ENCODE assay signal across 21 mouse cellular contexts in genomic region chr10:63781948-63782347, GRCm38 (mm10).
DNase-seq lines count a peak whose midpoint lies in the region; ATAC-seq and TF ChIP-seq lines count a peak whose summit lies in the region.
"Had no signal": no experiment of that assay in that cellular context is flagged by ENCODE, and none has a peak within 500 bp of the region (broad histone marks: within the 10 kb centered on the region; RNA-seq: fewer than 3 reads in every experiment).

No protein-coding gene starts in this region.

- no peaks in the 10 kb centered on the region for H3K4me1 ChIP-seq in midbrain, postnatal 0 days (ENCODE audit: insufficient read depth, low read length)
- H3K4me1 ChIP-seq in midbrain, embryonic 13.5 days (replicated peaks), result no peaks in the 10 kb centered on the region
- H3K4me1 ChIP-seq: embryonic facial prominence, embryonic 15.5 days; forebrain, embryonic 10.5 days; heart, embryonic 10.5 days had no signal

- TF ChIP-seq CTCF in midbrain, postnatal 0 days (IDR thresholded peaks at IDR 0.05), result no peak

- H3ac ChIP-seq in myocyte (ENCODE audit: control insufficient read depth, insufficient read length), result no peak overlapping the region

- no peak overlapping the region for H3K27ac ChIP-seq in midbrain, postnatal 0 days (ENCODE audit: low read depth, low read length)
- no peak overlapping the region for H3K27ac ChIP-seq in midbrain, embryonic 13.5 days
- H3K27ac ChIP-seq: embryonic facial prominence, embryonic 15.5 days; forebrain, embryonic 10.5 days; heart, embryonic 10.5 days; macrophage; stomach, postnatal 0 days had no signal

- H3K9ac ChIP-seq in midbrain, postnatal 0 days (replicated peaks; ENCODE audit: low read length, poor library complexity, severe bottlenecking), result no peak overlapping the region
- no peak overlapping the region for H3K9ac ChIP-seq in midbrain, embryonic 13.5 days (replicated peaks)
- H3K9ac ChIP-seq: embryonic facial prominence, embryonic 15.5 days had no signal

- no peaks in the 10 kb centered on the region for H3K36me3 ChIP-seq in midbrain, postnatal 0 days (ENCODE audit: insufficient read depth, low read length)
- H3K36me3 ChIP-seq in midbrain, embryonic 13.5 days, result no peaks in the 10 kb centered on the region
- H3K36me3 ChIP-seq in myocyte (ENCODE audit: control insufficient read depth, insufficient read depth), result no peaks in the 10 kb centered on the region
- H3K36me3 ChIP-seq: embryonic facial prominence, embryonic 15.5 days; forebrain, embryonic 10.5 days; heart, embryonic 10.5 days had no signal

- no peaks in the 10 kb centered on the region for H3K79me2 ChIP-seq in myocyte (ENCODE audit: control insufficient read depth, insufficient read depth)

- no peak overlapping the region for H3K4me2 ChIP-seq in midbrain, postnatal 0 days (ENCODE audit: low read depth, low read length, poor library complexity, severe bottlenecking)
- no peak overlapping the region for H3K4me2 ChIP-seq in midbrain, embryonic 13.5 days (replicated peaks)
- H3K4me2 ChIP-seq in myocyte (ENCODE audit: low read depth), result no peak overlapping the region
- H3K4me2 ChIP-seq: embryonic facial prominence, embryonic 15.5 days had no signal

- no peaks in the 10 kb centered on the region for H3K27me3 ChIP-seq in midbrain, postnatal 0 days (ENCODE audit: insufficient read depth, low read length)
- H3K27me3 ChIP-seq in midbrain, embryonic 13.5 days, result no peaks in the 10 kb centered on the region
- H3K27me3 ChIP-seq in myocyte (ENCODE audit: control insufficient read depth, insufficient read depth, insufficient read length), result no peaks in the 10 kb centered on the region
- H3K27me3 ChIP-seq: embryonic facial prominence, embryonic 15.5 days had no signal

- H3K9me3 ChIP-seq in midbrain, postnatal 0 days (ENCODE audit: low read length), result no peaks in the 10 kb centered on the region
- no peaks in the 10 kb centered on the region for H3K9me3 ChIP-seq in midbrain, embryonic 13.5 days
- H3K9me3 ChIP-seq: embryonic facial prominence, embryonic 15.5 days; forebrain, embryonic 10.5 days; heart, embryonic 10.5 days had no signal

- DNase-seq in embryo, embryonic 10 days (ENCODE audit: low spot score), result peak; percentile 69
- DNase-seq in embryo, embryonic 9.5 days (ENCODE audit: extremely low spot score), result no peak
- DNase-seq in midbrain, postnatal 0 days (ENCODE audit: low spot score), result peak; percentile 27
- peak; percentile 56 for DNase-seq in embryo, embryonic 11 days
- no peak for DNase-seq in ovary, postnatal 36 days (ENCODE audit: low spot score)
- DNase-seq: gastrocnemius, postnatal 36 days; heart, postnatal 10 days; kidney, adult 2 months; kidney, postnatal 4 days; lung, adult 2 months; midbrain, embryonic 14.5 days; right cerebral cortex, postnatal 14 days; thymus, postnatal 14 days had no signal

- no peak overlapping the region for H3K4me3 ChIP-seq in midbrain, postnatal 0 days (ENCODE audit: low read depth, low read length)
- H3K4me3 ChIP-seq in midbrain, embryonic 13.5 days (replicated peaks), result no peak overlapping the region
- no peak overlapping the region for H3K4me3 ChIP-seq in myocyte
- H3K4me3 ChIP-seq: embryonic facial prominence, embryonic 15.5 days; forebrain, embryonic 10.5 days; heart, embryonic 10.5 days had no signal

- TF ChIP-seq POLR2A in myocyte (IDR thresholded peaks at IDR 0.05; ENCODE audit: insufficient read length, low read depth), result no peak

- ATAC-seq in midbrain, postnatal 0 days (ENCODE audit: low FRiP score), result no peak
- no peak for ATAC-seq in midbrain, embryonic 13.5 days
- no peak for ATAC-seq in megakaryocyte progenitor cell, adult 5-6 weeks (replicated peaks; ENCODE audit: poor library complexity)

- 75% methylated on average over 6 of the region's 6 CpGs for WGBS in midbrain, postnatal 0 days
- WGBS in midbrain, embryonic 13.5 days, result 79% methylated on average over 6 of the region's 6 CpGs

TF ChIP-seq in myocyte, 11 proteins besides CTCF, POLR2A, EP300 and RAD21:
- TF ChIP-seq CEBPB (IDR thresholded peaks at IDR 0.05; ENCODE audit: insufficient read depth, poor library complexity, severe bottlenecking) (no peak), MAX (IDR thresholded peaks at IDR 0.05; ENCODE audit: low read depth) (no peak), USF1 (IDR thresholded peaks at IDR 0.05; ENCODE audit: low read depth) (peak; percentile 56), SRF (IDR thresholded peaks at IDR 0.05; ENCODE audit: control insufficient read depth, insufficient read length, low read depth) (no peak), MYOD1 (IDR thresholded peaks at IDR 0.05; ENCODE audit: control insufficient read depth in 1 of 3, insufficient read length in 2 of 3, low read depth in 2 of 3) (peak in 1 of 3 experiments; percentile 11), REST (IDR thresholded peaks at IDR 0.05; ENCODE audit: insufficient read depth, insufficient read length) (no peak), E2F4 (IDR thresholded peaks at IDR 0.05; ENCODE audit: insufficient read depth) (no peak), MYOG (IDR thresholded peaks at IDR 0.05; ENCODE audit: control insufficient read depth in 1 of 3, insufficient read depth in 1 of 3, insufficient read length in 2 of 3, low read depth in 2 of 3) (peak in 1 of 3 experiments; percentile 6), TCF12 (IDR thresholded peaks at IDR 0.05; ENCODE audit: insufficient read depth, poor library complexity, severe bottlenecking) (no peak)

Comparison
In these comparisons a context has a peak if more than half of its experiments do, and no peak if none do; other contexts are left out.
1. DNase-seq: peak in embryo, embryonic 10 days (single experiment), midbrain, postnatal 0 days (single experiment) and embryo, embryonic 11 days (single experiment); none in embryo, embryonic 9.5 days (single experiment) and ovary, postnatal 36 days (single experiment).